Mouse (Mus musculus): ENCODE results near the gene Zfp131. TPM values are rescaled to one million over a fixed set of nuclear protein-coding genes. Genes with fewer than 3 reads are reported as not detected.
A peak's percentile ranks its signal among the peaks of the same experiment; 100 is the strongest.
"Not testable (repeated sequence)": the region's sequence is repeated elsewhere in the genome, so short reads cannot be mapped to it uniquely, and the experiment has no call there.

The Zfp131 gene
- polyA plus RNA-seq (2012; ENCODE audit: insufficient read depth, insufficient read length, missing spikeins) = 17.6 and 18.6 TPM in 2 replicates

DNA sequence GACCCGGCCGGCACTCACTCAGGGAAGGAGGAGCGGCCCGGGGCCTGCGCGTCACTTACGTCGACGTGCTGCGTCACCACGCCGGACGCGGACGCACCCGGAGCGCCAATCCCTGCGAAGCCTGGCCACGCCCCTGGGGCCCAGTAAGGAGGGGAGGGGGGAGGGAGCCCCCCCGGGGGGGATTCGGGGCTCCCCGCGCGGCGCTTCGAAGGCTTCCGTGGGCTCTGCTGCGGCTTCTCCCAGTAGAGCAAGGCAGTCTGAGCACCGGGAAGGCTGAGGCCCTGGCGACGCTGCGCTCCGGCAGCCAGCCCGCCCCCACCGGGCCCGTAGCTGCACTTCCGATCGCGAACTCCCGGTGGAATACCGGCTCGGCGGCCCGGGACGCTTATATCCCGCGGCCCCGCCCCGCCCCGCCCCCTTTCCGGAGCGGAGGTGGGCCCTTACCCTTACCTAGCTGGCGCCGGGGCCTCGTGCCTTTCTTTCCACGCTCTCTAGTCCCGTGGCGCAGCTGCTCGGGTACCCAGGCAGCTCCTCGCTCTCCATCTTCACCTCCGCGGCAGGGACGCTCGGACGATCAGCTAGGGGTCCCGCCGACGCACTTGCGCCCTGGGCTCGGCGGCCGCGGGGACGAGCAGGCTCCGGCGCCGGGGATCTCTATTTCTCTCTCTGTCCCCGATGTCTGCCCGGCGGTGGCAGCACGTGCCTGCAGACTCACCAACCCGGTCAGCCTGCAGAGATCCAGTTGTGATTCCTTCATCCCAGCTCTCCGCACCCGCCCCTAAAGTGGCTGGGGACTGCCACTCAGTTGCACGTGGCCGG is at the start of gene Zfp131:
TSS of gene Zfp131 (minus strand) at position 129 of the 819 bp plus-strand sequence.
- Histone ChIP-seq H3K4me3 (ENCODE audit: insufficient read depth, low read length) (peak within 1 kb of the TSS; percentile 75), H3K4me1 (ENCODE audit: control insufficient read depth, insufficient read depth, low read length) (peaks cover 5% of the 10 kb centered on the region), H3K27ac (ENCODE audit: insufficient read depth, low read depth, low read length) (peak within 1 kb of the TSS; percentile 61)
- no peak for TF ChIP-seq POLR2A (IDR thresholded peaks at IDR 0.05; ENCODE audit: borderline replicate concordance, low read depth, low read length)
- no peak for TF ChIP-seq CTCF (IDR thresholded peaks at IDR 0.05; ENCODE audit: low read depth, low read length)

DNA sequence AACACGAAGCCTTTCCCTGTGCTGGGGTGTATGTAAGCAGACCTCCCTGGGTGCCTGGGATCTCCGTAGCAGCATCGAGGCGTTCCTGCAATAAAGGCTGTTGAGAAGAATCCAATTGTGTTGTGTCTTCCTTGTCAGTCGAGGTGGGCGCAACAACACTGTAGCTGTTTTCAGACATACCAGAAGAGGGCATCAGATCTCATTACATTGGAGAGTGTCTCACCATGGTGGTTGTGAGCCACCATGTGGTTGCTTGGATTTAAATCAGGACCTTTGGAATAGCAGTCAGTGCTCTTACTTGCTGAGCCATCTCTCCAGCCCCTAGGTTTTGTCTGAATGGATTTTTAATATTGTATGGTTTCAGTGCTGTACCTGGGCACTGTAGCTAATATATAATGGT is 49.3 kb upstream of the Zfp131 start:
- not testable (repeated sequence) for H3K27ac ChIP-seq (ENCODE audit: insufficient read depth, low read depth, low read length); H3K4me1 ChIP-seq (ENCODE audit: control insufficient read depth, insufficient read depth, low read length)

DNA sequence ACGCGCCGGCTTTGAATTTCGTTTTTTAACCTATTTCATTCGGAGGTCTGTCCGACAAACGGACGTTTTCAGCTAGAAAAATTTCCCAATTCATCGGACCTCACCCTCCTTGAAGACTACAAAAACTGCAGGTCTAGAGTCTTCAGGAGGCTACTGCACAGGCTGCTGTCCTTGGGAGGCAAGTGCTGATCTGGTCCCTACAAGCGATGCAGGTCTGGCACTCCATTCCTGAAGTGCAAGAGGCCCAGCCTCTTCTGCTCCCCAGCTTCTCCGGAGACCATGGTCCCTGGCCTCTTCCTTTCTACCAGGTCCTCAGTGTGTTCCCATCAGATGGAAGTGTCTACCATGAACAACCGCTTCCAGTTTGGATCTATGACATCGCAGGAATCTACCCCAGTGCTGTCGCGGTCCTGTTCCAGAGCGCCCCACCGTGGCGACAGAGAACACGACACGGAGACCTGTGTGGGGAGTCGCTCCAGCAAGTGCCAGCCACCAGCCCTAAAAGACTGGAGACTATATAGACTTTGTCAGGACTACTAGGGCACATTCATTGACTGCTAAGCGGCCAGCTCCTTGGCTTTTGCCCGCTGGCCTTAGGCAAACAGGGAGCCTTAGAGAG is 47.1 kb upstream of the Zfp131 start:
- H3K27ac ChIP-seq (ENCODE audit: insufficient read depth, low read depth, low read length); H3K4me1 ChIP-seq (ENCODE audit: control insufficient read depth, insufficient read depth, low read length): not testable (repeated sequence)
- peak overlapping the region; percentile 30; the same call in 1 of the 2 replicates for H3K4me3 ChIP-seq (ENCODE audit: insufficient read depth, low read length)
- TF ChIP-seq CTCF (IDR thresholded peaks at IDR 0.05; ENCODE audit: low read depth, low read length) = peak; percentile 20; the same call in 1 of the 2 replicates

More for the DNA sequence above, 49.3 kb upstream of the Zfp131 start:
- H3K4me3 ChIP-seq (ENCODE audit: insufficient read depth, low read length) = not testable (repeated sequence)

DNA sequence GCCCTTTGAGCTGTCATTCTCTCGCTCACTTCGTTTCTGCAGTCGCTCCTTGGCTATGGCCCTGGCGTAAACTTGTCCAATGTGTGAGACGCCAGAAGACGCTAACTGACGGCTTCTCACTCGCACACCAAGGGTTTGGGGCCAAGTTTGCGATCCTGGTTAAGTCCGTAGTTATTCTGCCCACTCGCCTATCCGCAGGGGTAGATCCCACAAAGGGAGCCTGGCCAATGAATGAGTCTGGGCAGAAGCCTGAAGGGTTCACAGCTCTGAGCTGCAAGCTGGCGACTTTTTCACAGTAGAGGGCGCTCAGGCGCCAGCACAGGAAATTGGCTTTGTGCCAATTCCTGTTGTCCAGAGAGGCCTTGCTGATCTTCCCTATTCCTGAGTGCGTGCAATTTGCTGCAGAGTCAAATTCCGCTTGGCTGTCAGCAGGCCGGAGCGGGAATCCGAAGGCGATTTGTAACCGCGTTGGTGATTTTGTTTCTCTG is 45.7 kb upstream of the Zfp131 start:
- peak overlapping the region; percentile 45 for H3K4me3 ChIP-seq (ENCODE audit: insufficient read depth, low read length)
- H3K27ac ChIP-seq (ENCODE audit: insufficient read depth, low read depth, low read length); H3K4me1 ChIP-seq (ENCODE audit: control insufficient read depth, insufficient read depth, low read length): not testable (repeated sequence)
- TF ChIP-seq CTCF (IDR thresholded peaks at IDR 0.05; ENCODE audit: low read depth, low read length) = 0 out of 2 replicates have a peak, but pooled peaks have one; percentile 8

DNA sequence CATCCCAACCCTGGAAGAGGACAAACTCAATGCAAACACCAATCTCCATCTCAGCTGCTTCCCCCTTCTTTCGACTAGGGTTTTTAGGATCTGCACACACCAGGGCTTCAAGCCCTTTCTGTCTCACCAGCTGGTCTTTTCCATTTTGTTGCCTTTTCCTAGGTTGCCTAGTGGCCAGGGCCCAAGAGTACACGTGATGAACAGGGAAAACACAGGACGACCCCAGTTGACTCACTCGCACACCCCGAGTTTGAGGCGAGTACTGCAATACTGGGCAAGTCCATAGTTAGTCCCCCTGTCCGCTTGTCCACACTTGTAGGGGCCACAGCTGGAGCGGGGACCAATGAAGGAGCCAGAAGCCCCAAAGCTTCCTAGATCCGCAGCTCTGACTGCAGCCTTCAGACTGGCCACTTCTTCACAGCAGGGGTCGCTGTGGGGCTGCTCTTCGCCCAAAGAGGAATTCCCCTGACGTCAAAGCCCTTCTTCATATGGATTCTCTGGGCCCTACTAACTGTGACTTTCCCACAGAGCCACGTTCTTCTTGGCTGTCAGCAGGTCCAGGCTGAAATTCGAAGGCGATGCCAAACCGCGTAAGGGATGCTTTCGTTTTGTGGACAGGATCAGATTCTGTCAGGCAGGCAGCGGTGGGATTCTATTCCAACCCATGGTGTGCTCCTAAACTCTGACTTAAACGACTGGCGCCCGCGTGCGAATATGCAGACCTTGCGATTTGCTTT is 44.8 kb upstream of the Zfp131 start, which contains the start of gene D13Ertd608e:
TSS of gene D13Ertd608e (plus strand) at position 687 of the 737 bp plus-strand sequence.
- H3K27ac ChIP-seq (ENCODE audit: insufficient read depth, low read depth, low read length); H3K4me1 ChIP-seq (ENCODE audit: control insufficient read depth, insufficient read depth, low read length): not testable (repeated sequence)
- peak within 1 kb of the TSS; percentile 45 for H3K4me3 ChIP-seq (ENCODE audit: insufficient read depth, low read length)

DNA sequence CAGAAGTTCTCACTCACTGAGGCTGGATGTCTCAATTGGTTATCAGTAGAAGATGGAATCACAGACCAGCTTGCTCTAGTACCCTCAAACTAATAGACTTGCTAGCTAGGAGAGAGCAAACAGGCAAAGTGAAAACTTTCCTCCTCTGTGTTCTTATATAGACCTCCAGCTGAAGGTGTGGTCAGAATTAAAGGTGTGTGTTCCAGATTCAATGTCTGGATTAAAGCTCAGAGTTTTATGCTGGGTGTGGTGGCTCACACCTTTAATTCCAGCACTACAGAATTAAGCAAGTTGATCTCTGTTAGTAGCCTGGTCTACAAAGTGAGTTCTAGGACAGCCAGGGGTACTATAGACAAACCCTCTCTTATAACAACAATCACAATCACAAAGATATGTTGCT is 39.4 kb upstream of the Zfp131 start, which contains the start of gene AF067063:
TSS of gene AF067063 (minus strand) at position 101 of the 400 bp plus-strand sequence.
- not testable (repeated sequence) for H3K27ac ChIP-seq (ENCODE audit: insufficient read depth, low read depth, low read length); H3K4me3 ChIP-seq (ENCODE audit: insufficient read depth, low read length); H3K4me1 ChIP-seq (ENCODE audit: control insufficient read depth, insufficient read depth, low read length)

DNA sequence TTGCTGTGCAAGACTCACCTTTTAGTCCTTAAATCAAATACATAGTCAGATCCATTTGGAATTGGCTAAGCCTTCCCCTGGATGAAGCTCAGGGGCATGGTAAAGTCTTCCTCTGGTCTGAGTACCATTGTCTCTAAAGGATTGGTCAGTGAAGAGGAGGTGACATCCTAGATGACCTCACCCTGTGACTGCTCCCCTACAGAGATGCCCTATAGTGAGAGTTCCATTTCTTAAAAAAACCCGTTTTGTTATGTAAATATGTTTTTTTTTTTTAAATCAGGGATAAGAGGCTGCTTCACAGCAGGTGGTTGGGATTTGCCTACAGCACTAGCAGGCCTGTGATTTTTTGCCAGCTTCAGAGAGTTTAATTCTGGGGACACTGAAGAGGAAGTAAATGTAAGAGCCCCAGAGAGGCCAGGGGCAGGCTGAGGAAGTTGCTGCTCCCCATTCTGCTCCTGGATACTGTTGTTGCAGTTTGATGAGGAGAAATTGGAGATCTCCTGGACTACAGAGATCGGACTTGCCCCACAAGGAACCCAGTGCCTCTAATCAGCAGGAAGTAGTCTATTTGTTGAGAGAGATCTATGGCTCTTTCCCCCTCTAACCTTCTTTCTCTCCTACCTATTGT is 27.0 kb upstream of the Zfp131 start:
- H3K4me1 ChIP-seq (ENCODE audit: control insufficient read depth, insufficient read depth, low read length) = peaks cover 8% of the 10 kb centered on the region
- no peak for TF ChIP-seq POLR2A (IDR thresholded peaks at IDR 0.05; ENCODE audit: borderline replicate concordance, low read depth, low read length)
- no peak for TF ChIP-seq CTCF (IDR thresholded peaks at IDR 0.05; ENCODE audit: low read depth, low read length)
- H3K4me3 ChIP-seq (ENCODE audit: insufficient read depth, low read length) = no peak overlapping the region
- H3K27ac ChIP-seq (ENCODE audit: insufficient read depth, low read depth, low read length) = no peak overlapping the region

DNA sequence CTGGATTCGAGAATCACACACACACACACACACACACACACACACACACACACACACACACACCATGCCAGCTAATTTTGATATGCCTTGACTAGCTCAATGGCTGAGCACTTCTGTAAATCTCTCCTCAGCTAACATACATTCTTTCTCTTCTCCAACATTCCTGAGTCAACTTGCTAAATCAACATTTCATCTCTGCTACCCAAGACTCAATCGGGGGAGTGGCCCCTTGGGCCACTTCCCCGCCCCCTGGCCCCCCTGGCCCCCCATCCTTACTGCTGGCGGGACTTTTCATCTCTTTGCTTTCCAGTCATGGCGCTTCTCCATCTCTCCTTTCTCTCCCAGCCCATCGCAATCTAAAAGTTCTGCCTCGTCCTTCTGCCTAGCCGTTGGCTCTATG is 26.1 kb upstream of the Zfp131 start:
- no peak for TF ChIP-seq POLR2A (IDR thresholded peaks at IDR 0.05; ENCODE audit: borderline replicate concordance, low read depth, low read length)
- no peak for TF ChIP-seq CTCF (IDR thresholded peaks at IDR 0.05; ENCODE audit: low read depth, low read length)
- Histone ChIP-seq H3K27ac (ENCODE audit: insufficient read depth, low read depth, low read length) (no peak overlapping the region), H3K4me1 (ENCODE audit: control insufficient read depth, insufficient read depth, low read length) (peaks cover 8% of the 10 kb centered on the region), H3K4me3 (ENCODE audit: insufficient read depth, low read length) (no peak overlapping the region)

DNA sequence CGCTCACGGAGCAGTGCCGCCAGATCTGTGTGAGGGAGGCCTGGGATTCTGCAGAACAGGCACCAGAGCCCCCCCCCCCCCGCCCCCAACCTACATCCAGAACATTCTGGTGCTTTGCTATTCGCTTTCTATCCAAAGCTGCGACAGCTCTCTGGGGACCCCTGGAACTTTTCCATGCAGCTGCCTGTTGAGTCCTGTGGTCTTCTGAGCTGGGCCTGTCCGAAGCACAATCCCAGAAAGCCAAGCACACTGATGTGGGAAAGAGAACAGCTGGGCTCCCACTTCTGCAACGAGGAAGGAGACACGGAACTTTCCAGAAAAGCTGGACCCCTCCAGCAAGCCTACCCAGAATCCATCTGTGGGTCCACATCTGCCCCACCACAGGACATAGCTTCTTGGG is 19.3 kb upstream of the Zfp131 start:
- Histone ChIP-seq H3K27ac (ENCODE audit: insufficient read depth, low read depth, low read length) (no peak overlapping the region), H3K4me3 (ENCODE audit: insufficient read depth, low read length) (no peak overlapping the region), H3K4me1 (ENCODE audit: control insufficient read depth, insufficient read depth, low read length) (peaks cover 16% of the 10 kb centered on the region)
- TF ChIP-seq CTCF (IDR thresholded peaks at IDR 0.05; ENCODE audit: low read depth, low read length) = no peak
- TF ChIP-seq POLR2A (IDR thresholded peaks at IDR 0.05; ENCODE audit: borderline replicate concordance, low read depth, low read length) = no peak
